Mouse (Mus musculus) macrophage (primary cell): ENCODE measurements around the gene Vps37c. TPM values are rescaled to one million over a fixed set of nuclear protein-coding genes. Genes with fewer than 3 reads are reported as not detected.

ENCODE experiments used
- H3K27ac ChIP-seq: fragments of 350-480 bp; formaldehyde crosslinking; 2 replicates; pipeline ENCODE4 v1.9.0; 2021
- H3K36me3 ChIP-seq: fragments of 350-480 bp; formaldehyde crosslinking; 2 replicates; pipeline ENCODE4 v1.9.0; 2021; ENCODE audit errors: inconsistent target
- H3K4me3 ChIP-seq: fragments of 350-480 bp; formaldehyde crosslinking; 2 replicates; pipeline ENCODE4 v1.9.0; 2021; ENCODE audit errors: inconsistent target
- H3K79me2 ChIP-seq: fragments of 350-480 bp; formaldehyde crosslinking; 2 replicates; pipeline ENCODE4 v1.9.0; 2021; ENCODE audit errors: inconsistent target
- WGBS: methylation state at CpG from one replicate; pipeline ENCODE4 v1.1.7; 2026; ENCODE audit warnings: inconsistent platforms; ENCODE audit not compliant: missing documents; 5-methylcytosine and 5-hydroxymethylcytosine counted together
- polyA plus RNA-seq: library from polyadenylated mRNA; stranded (reverse); fragments of 250-400 nt; gene quantifications from 3 replicates; pipeline ENCODE4 v1.2.4, GENCODE M21; 2018; ENCODE audit warnings: inconsistent platforms

Gene Vps37c
- polyA plus RNA-seq, 1 experiment from 2014 or later = 24.0 TPM

GRCm38 (mm10) chr19:10712646-10713045 is 24.1 kb downstream of the Vps37c start:
- WGBS = 95% methylated on average over 12 of the region's 12 CpGs
- Histone ChIP-seq H3K36me3 (peaks cover 52% of the 10 kb centered on the region), H3K4me3 (no peak overlapping the region), H3K27ac (no peak overlapping the region), H3K79me2 (no peaks in the 10 kb centered on the region; the same call in 1 of the 2 replicates)

DNA sequence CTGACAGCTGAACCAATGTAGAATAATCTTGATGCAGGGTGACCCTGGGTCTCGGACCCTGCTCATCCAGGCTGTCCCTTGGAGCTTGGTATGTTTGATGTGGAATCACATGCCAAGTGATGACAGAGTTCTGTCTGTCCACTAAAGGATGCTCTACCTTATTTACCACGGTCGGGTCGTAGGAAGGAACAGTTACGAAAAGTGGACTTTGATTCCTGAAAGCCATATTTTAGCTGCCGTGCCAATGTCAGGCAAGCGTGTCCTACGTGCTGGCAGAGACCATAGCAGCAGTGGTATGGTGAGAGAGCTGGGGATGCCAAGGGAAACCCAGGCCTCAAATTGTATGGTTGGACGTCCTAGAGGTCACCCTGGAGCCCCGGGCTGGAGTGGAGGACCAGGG is 25.0 kb downstream of the Vps37c start:
- Histone ChIP-seq H3K4me3 (no peak overlapping the region), H3K27ac (no peak overlapping the region), H3K36me3 (peaks cover 45% of the 10 kb centered on the region), H3K79me2 (no peaks in the 10 kb centered on the region)
- 93% methylated on average over 10 of the region's 10 CpGs for WGBS

DNA sequence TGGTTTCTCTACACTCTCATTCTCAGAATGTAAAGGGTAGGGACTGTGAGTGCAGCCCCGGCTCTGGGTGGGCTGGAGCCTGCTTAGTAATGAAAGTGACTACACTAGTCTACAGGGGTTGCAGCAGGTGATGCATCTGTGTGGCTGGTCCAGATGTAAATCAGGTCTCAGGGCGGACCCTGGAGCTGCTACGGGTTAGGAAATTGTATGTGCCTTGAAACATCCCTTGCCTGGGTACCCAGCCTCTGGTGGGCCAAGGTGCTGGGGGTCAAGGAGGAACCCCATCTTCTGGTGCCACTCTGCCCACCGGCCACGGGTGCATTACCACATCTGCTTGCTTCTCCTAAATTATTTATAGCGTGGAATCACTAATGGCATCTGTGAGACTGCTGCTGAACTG is 25.6 kb downstream of the Vps37c start:
- Histone ChIP-seq H3K79me2 (no peaks in the 10 kb centered on the region), H3K27ac (no peak overlapping the region), H3K36me3 (peaks cover 45% of the 10 kb centered on the region), H3K4me3 (no peak overlapping the region)
- WGBS = 87% methylated on average over 6 of the region's 6 CpGs

DNA sequence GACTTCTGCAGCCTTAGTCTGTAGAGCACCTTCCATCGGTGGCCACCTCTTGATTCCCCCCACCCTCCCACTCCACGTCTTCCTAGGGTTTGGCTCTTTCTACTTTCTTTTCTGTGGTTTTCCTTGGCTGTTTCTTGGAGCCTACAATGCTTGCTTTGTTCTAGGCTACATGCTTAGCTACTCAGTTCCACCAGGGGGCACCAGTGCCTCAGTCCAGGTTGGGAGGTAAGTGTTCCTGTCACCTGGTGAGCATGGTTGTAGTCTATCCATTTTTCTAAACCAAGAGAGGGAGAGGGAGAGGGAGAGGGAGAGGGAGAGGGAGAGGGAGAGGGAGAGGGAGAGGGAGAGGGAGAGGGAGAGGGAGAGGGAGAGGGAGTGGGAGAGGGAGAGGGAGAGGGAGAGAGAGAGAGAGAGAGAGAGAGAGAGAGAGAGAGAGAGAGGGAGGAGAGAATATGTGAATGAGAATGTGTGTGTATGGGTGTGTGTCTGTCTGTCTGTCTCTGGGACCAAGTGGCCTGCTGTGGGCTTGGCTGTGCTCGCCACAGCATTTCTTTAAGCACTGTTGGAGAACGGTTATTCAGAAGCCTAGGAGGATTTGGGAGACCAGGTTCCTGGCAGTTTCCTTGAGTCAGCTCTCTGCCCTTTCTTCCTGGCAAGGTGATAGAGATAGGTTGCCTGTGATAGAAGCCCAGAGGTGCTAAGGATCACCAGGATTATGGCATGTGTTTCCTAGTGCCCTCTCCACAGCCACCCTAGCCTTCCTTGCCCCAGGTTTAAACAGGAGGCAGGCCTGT is 26.3 kb downstream of the Vps37c start:
- WGBS = 61% methylated on average over 4 of the region's 4 CpGs
- Histone ChIP-seq H3K79me2 (no peaks in the 10 kb centered on the region), H3K36me3 (peaks cover 42% of the 10 kb centered on the region), H3K27ac (no peak overlapping the region), H3K4me3 (no peak overlapping the region)

DNA sequence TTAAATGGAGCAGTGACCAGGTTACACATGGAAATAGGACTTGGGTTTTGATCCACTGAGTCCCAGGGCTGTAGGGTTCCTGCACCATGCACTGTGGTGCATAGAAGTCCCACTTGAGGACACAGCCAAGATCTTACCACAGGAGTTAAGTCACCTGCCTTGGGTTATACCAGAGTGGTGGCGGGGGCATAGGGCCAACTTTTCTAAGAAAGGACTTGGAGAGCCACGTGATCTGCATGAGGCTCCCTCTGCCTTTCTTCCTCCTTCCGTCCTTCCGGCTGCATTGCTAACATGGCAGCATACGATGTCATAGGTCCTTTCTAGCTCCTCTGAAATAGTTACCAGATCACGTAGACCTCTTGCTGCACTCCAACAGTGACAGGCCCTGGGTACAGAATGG is 26.9 kb downstream of the Vps37c start:
- 74% methylated on average over 6 of the region's 6 CpGs for WGBS
- Histone ChIP-seq H3K4me3 (no peak overlapping the region), H3K79me2 (no peaks in the 10 kb centered on the region), H3K27ac (no peak overlapping the region), H3K36me3 (peaks cover 36% of the 10 kb centered on the region)

GRCm38 (mm10) chr19:10718251-10718775 is 29.8 kb downstream of the Vps37c start:
- Histone ChIP-seq H3K4me3 (no peak overlapping the region), H3K27ac (no peak overlapping the region), H3K36me3 (peaks cover 8% of the 10 kb centered on the region), H3K79me2 (no peaks in the 10 kb centered on the region)
- WGBS = 66% methylated on average over 7 of the region's 7 CpGs

DNA sequence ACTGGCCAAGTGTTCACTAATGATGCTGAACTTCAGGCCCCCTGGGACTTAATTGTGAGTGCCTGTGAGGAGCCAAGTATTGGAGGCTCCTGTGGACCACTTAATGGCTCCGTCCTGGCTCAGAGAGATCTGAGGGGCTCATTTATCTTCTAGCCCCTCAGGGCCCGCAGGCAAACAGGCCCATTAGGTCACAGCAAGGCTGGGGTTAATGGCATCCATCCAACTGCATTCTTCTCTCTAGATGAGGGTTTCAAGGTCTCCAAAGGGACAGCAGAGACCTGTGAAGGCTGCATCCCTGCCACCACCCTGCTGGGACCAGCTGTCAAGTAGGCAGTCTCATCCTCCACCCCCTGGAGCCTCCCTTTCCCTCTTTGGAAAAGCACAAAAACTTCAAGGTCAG is 31.2 kb downstream of the Vps37c start:
- Histone ChIP-seq H3K27ac (no peak overlapping the region), H3K79me2 (no peaks in the 10 kb centered on the region), H3K36me3 (no peaks in the 10 kb centered on the region), H3K4me3 (no peak overlapping the region)
- WGBS = 100% methylated on average over 2 of the region's 2 CpGs

DNA sequence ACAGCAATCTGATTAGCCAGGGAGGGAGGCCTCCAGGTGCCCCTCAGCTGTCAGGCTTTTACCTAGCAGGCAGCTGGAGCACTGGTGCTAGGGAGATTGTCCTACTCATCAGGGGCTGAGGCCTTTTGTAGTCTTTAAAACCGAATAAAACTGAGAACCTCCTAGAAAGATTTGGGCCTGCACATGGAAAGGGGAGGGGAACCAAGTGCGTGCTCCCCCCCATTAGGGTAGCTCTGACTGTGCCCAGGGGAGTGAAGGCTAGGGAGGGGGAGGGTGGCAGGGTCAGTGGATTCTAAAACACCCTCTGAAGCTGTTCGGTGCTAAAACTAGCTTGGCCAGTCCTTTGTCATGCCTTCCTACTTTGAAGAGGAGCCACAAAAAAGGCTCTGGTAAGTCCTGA is 32.0 kb downstream of the Vps37c start:
- Histone ChIP-seq H3K27ac (no peak overlapping the region), H3K4me3 (no peak overlapping the region), H3K36me3 (no peaks in the 10 kb centered on the region), H3K79me2 (no peaks in the 10 kb centered on the region)
- WGBS = 59% methylated on average over 3 of the region's 3 CpGs

GRCm38 (mm10) chr19:10721064-10721463 is 32.5 kb downstream of the Vps37c start:
- Histone ChIP-seq H3K79me2 (no peaks in the 10 kb centered on the region), H3K4me3 (no peak overlapping the region), H3K36me3 (no peaks in the 10 kb centered on the region), H3K27ac (no peak overlapping the region)
- WGBS = 29% methylated on average over 5 of the region's 5 CpGs

DNA sequence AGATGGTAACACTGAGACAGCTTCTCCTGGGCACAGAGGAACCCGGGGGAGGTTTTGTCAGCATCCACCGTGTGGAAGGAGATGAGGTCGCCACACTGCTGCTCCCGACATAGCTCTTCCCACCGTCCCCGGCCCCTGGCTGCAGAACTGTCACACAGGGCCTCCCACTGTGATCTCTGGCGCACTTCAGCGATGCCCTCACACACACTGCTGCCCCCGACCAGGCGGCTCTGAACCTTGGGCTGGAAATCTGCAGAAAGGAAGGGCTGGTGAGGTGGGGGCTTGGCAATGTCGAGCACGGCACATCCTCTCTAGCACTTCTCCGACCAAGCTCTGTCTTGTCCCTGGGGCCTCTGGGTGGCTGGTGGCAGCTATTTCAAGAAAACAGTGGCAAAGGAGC is 34.5 kb downstream of the Vps37c start:
- no peaks in the 10 kb centered on the region for H3K36me3 ChIP-seq
- 74% methylated on average over 13 of the region's 13 CpGs for WGBS

DNA sequence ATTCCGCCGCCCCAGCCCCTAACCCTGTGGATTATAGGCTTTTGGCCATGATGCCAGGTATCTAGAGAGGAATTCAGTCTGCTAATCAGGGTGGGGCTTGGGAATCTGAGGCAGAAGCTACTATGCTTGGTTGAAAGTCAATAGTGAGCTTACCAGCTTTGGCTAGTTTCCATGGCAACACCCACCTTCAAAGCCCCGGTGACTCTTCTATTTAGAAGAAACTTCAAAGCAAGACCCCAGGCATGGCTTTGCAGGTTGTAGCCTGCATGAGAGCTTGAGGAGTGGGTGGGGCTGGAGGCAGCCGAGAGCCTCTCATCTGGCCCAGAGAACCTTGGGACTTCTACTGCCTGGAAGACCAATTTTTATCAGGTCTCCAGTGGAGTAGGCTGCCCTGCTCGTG is 35.1 kb downstream of the Vps37c start:
- WGBS = 92% methylated on average over 5 of the region's 5 CpGs
- Histone ChIP-seq H3K27ac (no peak overlapping the region), H3K4me3 (no peak overlapping the region), H3K36me3 (no peaks in the 10 kb centered on the region), H3K79me2 (no peaks in the 10 kb centered on the region)

More for the DNA sequence above, 34.5 kb downstream of the Vps37c start:
- H3K27ac ChIP-seq = no peak overlapping the region
- H3K79me2 ChIP-seq = no peaks in the 10 kb centered on the region
- H3K4me3 ChIP-seq = no peak overlapping the region

DNA sequence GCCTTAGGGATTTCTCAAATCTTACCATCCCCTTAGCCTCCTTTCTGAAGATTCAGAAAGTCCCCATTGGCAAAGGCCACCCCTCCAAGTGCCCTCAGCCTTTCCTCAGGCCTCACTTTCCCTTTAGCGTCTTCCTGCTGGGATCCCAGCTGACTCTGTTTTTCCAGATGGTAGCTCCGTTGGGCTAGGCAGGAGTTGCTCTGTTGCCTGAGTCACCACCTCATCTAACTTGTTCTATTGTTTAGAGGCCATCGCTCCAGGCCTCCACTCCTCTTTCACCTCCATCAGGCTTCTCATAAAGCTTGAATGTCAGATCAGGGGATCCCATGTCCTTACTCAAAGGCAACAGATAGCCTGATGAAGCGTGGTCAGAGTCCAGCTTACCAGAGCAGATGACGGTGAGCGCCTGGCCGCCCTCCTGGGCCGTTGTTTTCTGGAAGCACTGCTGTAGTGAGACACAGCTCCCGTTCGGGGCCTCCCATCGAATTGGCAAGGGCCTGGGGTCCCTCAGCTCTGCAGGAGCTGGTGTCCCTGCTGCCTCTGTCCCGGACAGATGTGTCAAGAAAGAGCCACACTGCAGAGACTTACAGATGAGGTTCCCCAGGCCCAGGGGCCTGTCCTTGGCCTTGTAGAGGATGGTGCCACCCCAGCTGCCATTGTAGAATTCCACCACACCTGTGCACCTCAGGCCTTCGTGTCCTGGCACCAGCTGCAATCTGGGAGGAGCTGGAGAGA is 36.3 kb downstream of the Vps37c start:
- no peak overlapping the region for H3K4me3 ChIP-seq
- no peak overlapping the region for H3K27ac ChIP-seq
- 91% methylated on average over 13 of the region's 13 CpGs for WGBS
- no peaks in the 10 kb centered on the region for H3K36me3 ChIP-seq
- H3K79me2 ChIP-seq = no peaks in the 10 kb centered on the region

DNA sequence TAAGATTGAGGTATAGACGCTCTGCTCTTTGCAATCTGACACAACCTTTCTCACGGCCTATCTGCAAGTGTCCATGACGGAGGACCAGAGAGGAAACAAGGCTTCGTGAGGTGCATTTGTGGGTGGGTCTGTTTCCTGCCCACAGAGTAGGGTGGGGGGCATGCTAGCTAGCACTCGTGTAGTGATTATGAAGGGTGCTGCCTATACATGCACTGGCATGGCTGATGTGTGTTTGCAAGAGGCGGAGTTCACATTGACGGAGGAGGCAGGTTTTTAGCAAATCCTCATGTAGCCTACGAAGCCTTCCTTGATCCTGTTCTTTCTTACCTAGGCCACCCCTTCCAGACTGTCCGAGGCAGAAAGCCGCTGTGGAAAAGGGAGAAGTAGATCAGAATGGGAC is 41.4 kb downstream of the Vps37c start:
- WGBS = 82% methylated on average over 10 of the region's 10 CpGs
- H3K4me3 ChIP-seq = no peak overlapping the region
- H3K79me2 ChIP-seq = no peaks in the 10 kb centered on the region
- H3K27ac ChIP-seq = no peak overlapping the region
- no peaks in the 10 kb centered on the region for H3K36me3 ChIP-seq

- 100% methylated on average over 5 of the region's 5 CpGs for WGBS
- no peaks in the 10 kb centered on the region for H3K36me3 ChIP-seq
- no peak overlapping the region for H3K4me3 ChIP-seq
- no peaks in the 10 kb centered on the region for H3K79me2 ChIP-seq
- H3K27ac ChIP-seq = no peak overlapping the region
Measured at GRCm38 (mm10) chr19:10730469-10730868, 41.9 kb downstream of the Vps37c start.

DNA sequence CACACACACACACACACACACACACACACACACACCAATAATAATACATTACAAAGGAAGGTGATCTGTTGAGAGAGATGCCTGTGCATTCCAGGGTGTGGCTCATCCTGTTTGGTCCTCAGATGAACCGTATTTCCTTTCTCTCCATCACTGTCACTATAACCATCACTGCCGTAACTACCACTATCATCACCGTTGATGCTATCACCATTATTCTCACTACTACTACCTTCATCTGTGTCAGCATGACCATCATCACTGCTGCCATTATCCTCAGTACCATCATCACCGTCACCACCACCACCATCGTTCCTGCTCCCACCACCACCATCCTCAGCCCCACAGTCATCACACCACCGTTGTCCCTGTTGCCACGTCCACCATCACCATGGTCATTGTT is 43.4 kb downstream of the Vps37c start:
- no peaks in the 10 kb centered on the region for H3K79me2 ChIP-seq
- no peak overlapping the region for H3K4me3 ChIP-seq
- WGBS = 98% methylated on average over 7 of the region's 7 CpGs
- H3K36me3 ChIP-seq = no peaks in the 10 kb centered on the region
- H3K27ac ChIP-seq = no peak overlapping the region
